In the genomic region with DNA sequence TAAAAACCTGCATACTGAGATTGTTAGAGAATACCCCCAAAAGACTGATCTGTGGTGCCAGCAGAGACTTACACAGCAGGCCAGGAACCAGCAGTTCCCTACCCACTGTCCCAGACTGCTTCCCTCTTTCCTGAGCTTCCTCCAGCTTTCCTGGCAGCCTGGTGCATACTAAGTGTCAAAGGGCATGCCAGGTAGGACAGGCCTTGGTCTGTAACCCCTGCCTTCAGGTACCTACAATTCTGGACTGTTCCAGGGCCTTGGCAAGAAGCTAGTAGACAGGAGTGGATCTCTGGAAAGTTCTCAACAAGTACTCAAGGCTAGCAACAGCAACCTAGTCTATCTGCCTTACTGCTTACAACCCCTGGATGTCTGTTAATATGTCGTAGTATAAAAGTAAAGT, we compare ENCODE assay signal across 33 mouse cellular contexts. TPM values are rescaled to one million over a fixed set of nuclear protein-coding genes. Genes with fewer than 3 reads are reported as not detected.
A peak's percentile ranks its signal among the peaks of the same experiment; 100 is the strongest.
DNase-seq lines count a peak whose midpoint lies in the region; ATAC-seq and TF ChIP-seq lines count a peak whose summit lies in the region.
"Had no signal": no experiment of that assay in that cellular context is flagged by ENCODE, and none has a peak within 500 bp of the region (broad histone marks: within the 10 kb centered on the region; RNA-seq: fewer than 3 reads in every experiment).

No protein-coding gene starts in this region.

- no peak for TF ChIP-seq POLR2A in liver, adult 2 months (IDR thresholded peaks at IDR 0.05; ENCODE audit: extremely low read depth, insufficient read depth, low read length)
- no peak for TF ChIP-seq POLR2A in spleen, adult 2 months (IDR thresholded peaks at IDR 0.05; ENCODE audit: low read depth, low read length)
- TF ChIP-seq POLR2A in small intestine, adult 2 months (IDR thresholded peaks at IDR 0.05; ENCODE audit: low read depth, low read length): 0 out of 2 replicates have a peak, but pooled peaks have one; percentile 14

- no peak overlapping the region; the same call in 1 of the 2 replicates for H3K4me3 ChIP-seq in liver, adult 2 months (ENCODE audit: insufficient read depth, low read depth, low read length)
- no peak overlapping the region for H3K4me3 ChIP-seq in liver, embryonic 11.5 days (ENCODE audit: low read depth, low read length)
- peak overlapping the region; percentile 3; the same call in 1 of the 2 replicates for H3K4me3 ChIP-seq in spleen, adult 2 months (ENCODE audit: extremely low read depth, insufficient read depth, insufficient read length)
- H3K4me3 ChIP-seq in small intestine, adult 2 months (ENCODE audit: low read depth, low read length): peak overlapping the region; percentile 24; the same call in 1 of the 2 replicates
- H3K4me3 ChIP-seq: embryonic facial prominence, embryonic 12.5 days; embryonic facial prominence, embryonic 15.5 days; forebrain, embryonic 13.5 days; hindbrain, embryonic 10.5 days; hindbrain, embryonic 13.5 days had no signal

- H3K4me1 ChIP-seq in liver, adult 2 months (ENCODE audit: control insufficient read depth, insufficient read depth, low read length): peaks cover 43% of the 10 kb centered on the region
- H3K4me1 ChIP-seq in liver, embryonic 11.5 days (replicated peaks; ENCODE audit: control insufficient read depth, insufficient read depth, low read length): peaks cover 9% of the 10 kb centered on the region; the same call in 1 of the 2 replicates
- H3K4me1 ChIP-seq in spleen, adult 2 months (ENCODE audit: control insufficient read depth, insufficient read depth, insufficient read length): peaks cover 25% of the 10 kb centered on the region; the same call in 1 of the 2 replicates
- peaks cover 7% of the 10 kb centered on the region for H3K4me1 ChIP-seq in small intestine, adult 2 months (ENCODE audit: control insufficient read depth, insufficient read depth, insufficient read length, low read length)

- peak overlapping the region; percentile 44 for H3K9ac ChIP-seq in liver, adult 2 months (ENCODE audit: low read depth, low read length)
- no peak overlapping the region for H3K9ac ChIP-seq in liver, embryonic 11.5 days (ENCODE audit: low read depth, low read length)
- H3K9ac ChIP-seq: embryonic facial prominence, embryonic 12.5 days; embryonic facial prominence, embryonic 15.5 days; forebrain, embryonic 13.5 days; hindbrain, embryonic 13.5 days had no signal

- no peak overlapping the region for H3K4me2 ChIP-seq in liver, embryonic 11.5 days
- H3K4me2 ChIP-seq: embryonic facial prominence, embryonic 12.5 days; embryonic facial prominence, embryonic 15.5 days; forebrain, embryonic 13.5 days; heart, embryonic 11.5 days; hindbrain, embryonic 13.5 days had no signal

- 76% methylated on average over 1 of the region's 1 CpGs for WGBS in liver, adult 2 months
- 76% methylated on average over 1 of the region's 1 CpGs for whole genome bisulfite sequencing in liver, embryonic 11.5 days
- WGBS in spleen, adult 2 months: 84% methylated on average over 1 of the region's 1 CpGs
- whole genome bisulfite sequencing in small intestine, adult 2 months: 88% methylated on average over 1 of the region's 1 CpGs

- H3K27ac ChIP-seq in liver, adult 2 months (replicated peaks; ENCODE audit: insufficient read depth, low read depth, low read length): peak overlapping the region; percentile 0
- no peak overlapping the region for H3K27ac ChIP-seq in liver, embryonic 11.5 days (ENCODE audit: low read depth, low read length)
- H3K27ac ChIP-seq in spleen, adult 2 months (ENCODE audit: insufficient read depth, low read length): no peak overlapping the region
- no peak overlapping the region for H3K27ac ChIP-seq in small intestine, adult 2 months (ENCODE audit: insufficient read depth, low read depth, low read length)
- H3K27ac ChIP-seq: embryonic facial prominence, embryonic 12.5 days; embryonic facial prominence, embryonic 15.5 days; forebrain, embryonic 13.5 days; hindbrain, embryonic 10.5 days; hindbrain, embryonic 13.5 days had no signal

- no peaks in the 10 kb centered on the region for H3K27me3 ChIP-seq in liver, adult 2 months (ENCODE audit: control insufficient read depth, insufficient read depth, low read length)
- H3K27me3 ChIP-seq in liver, embryonic 11.5 days (replicated peaks; ENCODE audit: control insufficient read depth, insufficient read depth, low read length): no peaks in the 10 kb centered on the region
- no peaks in the 10 kb centered on the region for H3K27me3 ChIP-seq in spleen, adult 2 months (ENCODE audit: control insufficient read depth, insufficient read depth, low read length)
- no peaks in the 10 kb centered on the region for H3K27me3 ChIP-seq in small intestine, adult 2 months (ENCODE audit: control insufficient read depth, insufficient read depth, low read length)
- H3K27me3 ChIP-seq: embryonic facial prominence, embryonic 12.5 days; embryonic facial prominence, embryonic 15.5 days; forebrain, embryonic 13.5 days; Patski had no signal

- H3K36me3 ChIP-seq in liver, adult 2 months (ENCODE audit: control insufficient read depth, insufficient read depth, low read length): peaks cover 46% of the 10 kb centered on the region
- H3K36me3 ChIP-seq in liver, embryonic 11.5 days (ENCODE audit: control insufficient read depth, insufficient read depth, low read length): 0 out of 2 replicates have a peak, but pooled peaks cover 3% of the 10 kb centered on the region
- H3K36me3 ChIP-seq in spleen, adult 2 months (ENCODE audit: control insufficient read depth, insufficient read depth, low read length): peaks cover 40% of the 10 kb centered on the region
- H3K36me3 ChIP-seq in small intestine, adult 2 months (ENCODE audit: control insufficient read depth, insufficient read depth, low read length): peaks cover 54% of the 10 kb centered on the region
- H3K36me3 ChIP-seq: embryonic facial prominence, embryonic 15.5 days; hindbrain, embryonic 13.5 days had no signal

- no peak for ATAC-seq in liver, embryonic 11.5 days (replicated peaks; ENCODE audit: low FRiP score)
- ATAC-seq: forebrain, embryonic 13.5 days; forebrain, embryonic 16.5 days; hindbrain, embryonic 16.5 days; Patski had no signal

- intact Hi-C loops in heart, postnatal 14 days (cut with DNase I): no loop called here

- peak; percentile 87 for DNase-seq in heart, adult 11 months
- DNase-seq in heart, postnatal 14 days: no peak
- peak; percentile 87 for DNase-seq in liver, adult 2 months (ENCODE audit: extremely low read depth, low read depth, low spot score)
- no peak for DNase-seq in liver, embryonic 11.5 days (ENCODE audit: low spot score)
- DNase-seq in spleen, adult 2 months (ENCODE audit: low read depth in 1 of 2, low spot score in 2 of 2): no peak
- DNase-seq in spleen, postnatal 14 days (ENCODE audit: low spot score in 2 of 2): no peak
- DNase-seq in lung, postnatal 14 days: no peak
- DNase-seq: adrenal gland, postnatal 10 days; adrenal gland, postnatal 36 days; cerebellum, adult 11-12 months; cerebellum, adult 9-10 months; cerebellum, postnatal 14 days; gastrocnemius, postnatal 10 days; gastrocnemius, postnatal 36 days; heart, postnatal 36 days had no signal

- peaks cover 35% of the 10 kb centered on the region; the same call in 1 of the 2 replicates for H3K79me2 ChIP-seq in liver, adult 2 months (ENCODE audit: control insufficient read depth, insufficient read depth, low read length)

- H3K9me3 ChIP-seq in liver, embryonic 11.5 days (ENCODE audit: control insufficient read depth, low read length): no peaks in the 10 kb centered on the region
- H3K9me3 ChIP-seq: embryonic facial prominence, embryonic 12.5 days; embryonic facial prominence, embryonic 15.5 days; forebrain, embryonic 13.5 days; G1E; hindbrain, embryonic 10.5 days; hindbrain, embryonic 13.5 days had no signal

- no peak for TF ChIP-seq CTCF in liver, adult 2 months (IDR thresholded peaks at IDR 0.05; ENCODE audit: low read depth, low read length)
- no peak for TF ChIP-seq CTCF in spleen, adult 2 months (IDR thresholded peaks at IDR 0.05; ENCODE audit: extremely low read depth, insufficient read depth, insufficient read length, insufficient replicate concordance)
- TF ChIP-seq CTCF in small intestine, adult 2 months (IDR thresholded peaks at IDR 0.05; ENCODE audit: extremely low read depth, insufficient read length, insufficient replicate concordance, low read depth, low read length): no peak

RNA-seq across cellular contexts. Expression of a gene that starts 3.7 kb away (rescaled TPM):
- 100 to 1,000 TPM; 116 to 127 TPM for total RNA-seq in heart, postnatal 14 days (2021)
- total RNA-seq in liver, adult 2 months (2014; rRNA removed): 1,301 and 1,615 TPM in 2 replicates
- 2,279 and 2,555 TPM in 2 replicates for polyA plus RNA-seq in liver, adult 2 months (2012; rRNA removed)
- polyA plus RNA-seq in liver, embryonic 11.5 days (2014; fragmentation: Nextera tagmentation; extraction: Ambion mirVana): 311 and 321 TPM in 2 replicates
- polyA plus RNA-seq in spleen, adult 2 months (2012; rRNA removed): 1,293 and 1,365 TPM in 2 replicates
- polyA plus RNA-seq in small intestine, adult 2 months (2012; rRNA removed): 286 and 1,325 TPM in 2 replicates

RNA-seq across cellular contexts. Expression of a gene that starts 9.3 kb away (rescaled TPM):
- not detected for total RNA-seq in heart, postnatal 14 days (2021)
- 0.09 and 0.13 TPM in 2 replicates for total RNA-seq in liver, adult 2 months (2014; rRNA removed)
- polyA plus RNA-seq in liver, adult 2 months (2012; rRNA removed): 0.07 TPM in 1 of 2 replicates, not detected in the other
- polyA plus RNA-seq in liver, embryonic 11.5 days (2014; fragmentation: Nextera tagmentation; extraction: Ambion mirVana): 0.17 TPM in 1 of 2 replicates, not detected in the other
- polyA plus RNA-seq in spleen, adult 2 months (2012; rRNA removed): not detected in 2 replicates
- polyA plus RNA-seq in small intestine, adult 2 months (2012; rRNA removed): 0.10 TPM in 1 of 2 replicates, not detected in the other
- total RNA-seq: adrenal gland, postnatal 10 days; common myeloid progenitor, adult 5-6 weeks; G1E; gastrocnemius, adult 18-20 months; gastrocnemius, postnatal 10 days; gastrocnemius, postnatal 36 days; granulocyte monocyte progenitor cell, adult 5-6 weeks had no signal
- polyA plus RNA-seq: embryonic facial prominence, embryonic 12.5 days; embryonic facial prominence, embryonic 15.5 days; forebrain, embryonic 13.5 days; forebrain, embryonic 16.5 days; G1E; heart, postnatal 0 days; hindbrain, embryonic 10.5 days; hindbrain, embryonic 13.5 days had no signal

RNA-seq across cellular contexts. Expression of a gene that starts 33.0 kb away (rescaled TPM):
- 10 to 100 TPM in 1 of 2 experiments, 1 to 10 TPM in 1; 9.8 to 11.4 TPM for total RNA-seq in heart, postnatal 14 days (2021)
- total RNA-seq in liver, adult 2 months (2014; rRNA removed): 9.3 and 10.5 TPM in 2 replicates
- polyA plus RNA-seq in liver, adult 2 months (2012; rRNA removed): 4.0 and 4.3 TPM in 2 replicates
- 9.3 and 9.8 TPM in 2 replicates for polyA plus RNA-seq in liver, embryonic 11.5 days (2014; fragmentation: Nextera tagmentation; extraction: Ambion mirVana)
- 7.1 and 8.5 TPM in 2 replicates for polyA plus RNA-seq in spleen, adult 2 months (2012; rRNA removed)
- 2.8 and 7.3 TPM in 2 replicates for polyA plus RNA-seq in small intestine, adult 2 months (2012; rRNA removed)

RNA-seq across cellular contexts. Expression of a gene that starts 34.8 kb away (rescaled TPM):
- not detected for total RNA-seq in heart, postnatal 14 days (2021)
- 0.09 TPM in 1 of 2 replicates, not detected in the other for total RNA-seq in liver, adult 2 months (2014; rRNA removed)
- polyA plus RNA-seq in liver, adult 2 months (2012; rRNA removed): not detected in 2 replicates
- polyA plus RNA-seq in liver, embryonic 11.5 days (2014; fragmentation: Nextera tagmentation; extraction: Ambion mirVana): 0.15 TPM in 1 of 2 replicates, not detected in the other
- 0.06 and 0.11 TPM in 2 replicates for polyA plus RNA-seq in spleen, adult 2 months (2012; rRNA removed)
- polyA plus RNA-seq in small intestine, adult 2 months (2012; rRNA removed): not detected in 2 replicates
- total RNA-seq: adrenal gland, adult 18-20 months; adrenal gland, postnatal 36 days; common myeloid progenitor, adult 5-6 weeks; gastrocnemius, adult 18-20 months; gastrocnemius, postnatal 10 days; gastrocnemius, postnatal 36 days; granulocyte monocyte progenitor cell, adult 5-6 weeks; heart, adult 8-10 months; heart, postnatal 36 days had no signal
- polyA plus RNA-seq: embryonic facial prominence, embryonic 12.5 days; forebrain, embryonic 13.5 days; forebrain, embryonic 16.5 days; heart, embryonic 11.5 days; heart, embryonic 14.5 days; hindbrain, embryonic 10.5 days; hindbrain, embryonic 13.5 days had no signal

RNA-seq across cellular contexts. Expression of a gene that starts 34.9 kb away (rescaled TPM):
- not detected for total RNA-seq in heart, postnatal 14 days (2021)
- not detected in 2 replicates for total RNA-seq in liver, adult 2 months (2014; rRNA removed)
- polyA plus RNA-seq in liver, adult 2 months (2012; rRNA removed): not detected in 2 replicates
- not detected in 2 replicates for polyA plus RNA-seq in liver, embryonic 11.5 days (2014; fragmentation: Nextera tagmentation; extraction: Ambion mirVana)
- not detected in 2 replicates for polyA plus RNA-seq in spleen, adult 2 months (2012; rRNA removed)
- not detected in 2 replicates for polyA plus RNA-seq in small intestine, adult 2 months (2012; rRNA removed)
- total RNA-seq: adrenal gland, adult 18-20 months; adrenal gland, postnatal 10 days; adrenal gland, postnatal 36 days; common myeloid progenitor, adult 5-6 weeks; G1E; gastrocnemius, adult 18-20 months; gastrocnemius, postnatal 10 days; gastrocnemius, postnatal 36 days; granulocyte monocyte progenitor cell, adult 5-6 weeks; heart, adult 8-10 months; heart, postnatal 36 days had no signal
- polyA plus RNA-seq: embryonic facial prominence, embryonic 12.5 days; embryonic facial prominence, embryonic 15.5 days; forebrain, embryonic 13.5 days; forebrain, embryonic 16.5 days; G1E; heart, embryonic 11.5 days; heart, embryonic 14.5 days; heart, postnatal 0 days; hindbrain, embryonic 10.5 days; hindbrain, embryonic 13.5 days; hindbrain, embryonic 16.5 days; Patski had no signal

Comparison
In these comparisons a context has a peak if more than half of its experiments do, and no peak if none do; other contexts are left out.
1. DNase-seq: peak in heart, adult 11 months (single experiment) and liver, adult 2 months (single experiment); none in heart, postnatal 14 days (0 of 2), liver, embryonic 11.5 days (single experiment), spleen, adult 2 months (0 of 2), spleen, postnatal 14 days (0 of 2) and lung, postnatal 14 days (single experiment).
2. H3K4me3 ChIP-seq: peak in spleen, adult 2 months (single experiment) and small intestine, adult 2 months (single experiment); none in liver, adult 2 months (single experiment) and liver, embryonic 11.5 days (single experiment).